Comparison of ENCODE assay signal across 8 mouse cellular contexts in the genomic region with DNA sequence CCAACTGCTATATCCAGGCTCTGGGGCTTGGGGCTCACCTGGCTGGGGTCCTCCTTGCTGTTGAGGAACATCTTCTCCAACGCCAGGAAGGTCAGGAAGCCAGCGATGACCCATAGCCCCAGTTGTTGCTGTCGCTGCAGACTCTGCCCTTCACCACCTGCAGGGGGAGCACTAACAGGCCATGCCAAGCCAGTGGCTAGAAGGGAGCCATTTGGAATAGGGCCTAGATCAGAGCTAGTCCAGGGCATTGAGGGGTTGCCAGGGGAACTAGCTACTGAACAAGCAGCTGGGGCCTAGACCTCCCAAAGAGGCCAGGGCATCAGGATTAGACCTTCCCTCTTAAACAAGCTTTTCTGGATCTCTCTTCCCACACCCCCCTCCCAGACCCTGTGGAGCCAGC. TPM values are rescaled to one million over a fixed set of nuclear protein-coding genes. Genes with fewer than 3 reads are reported as not detected.
DNase-seq lines count a peak whose midpoint lies in the region; ATAC-seq and TF ChIP-seq lines count a peak whose summit lies in the region.

No protein-coding gene starts in this region.

- H3K27ac ChIP-seq in hindbrain, embryonic 10.5 days = no peak overlapping the region
- H3K27ac ChIP-seq in hindbrain, embryonic 12.5 days = no peak overlapping the region
- no peak overlapping the region for H3K27ac ChIP-seq in stomach, postnatal 0 days (replicated peaks)

- no peak for ATAC-seq in hindbrain, embryonic 12.5 days (ENCODE audit: low FRiP score)
- ATAC-seq in stomach, postnatal 0 days (ENCODE audit: low FRiP score, low TSS enrichment) = no peak
- ATAC-seq in megakaryocyte-erythroid progenitor cell, adult 5-6 weeks (replicated peaks; ENCODE audit: low FRiP score, low TSS enrichment, poor library complexity, severe bottlenecking) = no peak

- H3K9me3 ChIP-seq in hindbrain, embryonic 10.5 days = no peaks in the 10 kb centered on the region
- H3K9me3 ChIP-seq in hindbrain, embryonic 12.5 days (replicated peaks) = no peaks in the 10 kb centered on the region
- no peaks in the 10 kb centered on the region for H3K9me3 ChIP-seq in stomach, postnatal 0 days (ENCODE audit: control insufficient read depth, low read length)

- H3K4me1 ChIP-seq in hindbrain, embryonic 10.5 days (replicated peaks) = peaks cover 29% of the 10 kb centered on the region
- H3K4me1 ChIP-seq in hindbrain, embryonic 12.5 days = peaks cover 16% of the 10 kb centered on the region
- H3K4me1 ChIP-seq in stomach, postnatal 0 days (replicated peaks; ENCODE audit: control insufficient read depth, insufficient read depth) = peaks cover 7% of the 10 kb centered on the region

- peak; percentile 82 for TF ChIP-seq CTCF in stomach, postnatal 0 days (IDR thresholded peaks at IDR 0.05; ENCODE audit: low read depth)

- no peak overlapping the region for H3K4me2 ChIP-seq in hindbrain, embryonic 12.5 days (replicated peaks)
- no peak overlapping the region for H3K4me2 ChIP-seq in stomach, postnatal 0 days (replicated peaks; ENCODE audit: low read depth)

- H3K27me3 ChIP-seq in hindbrain, embryonic 10.5 days (ENCODE audit: insufficient read depth, poor library complexity, severe bottlenecking) = no peaks in the 10 kb centered on the region
- no peaks in the 10 kb centered on the region for H3K27me3 ChIP-seq in hindbrain, embryonic 12.5 days
- H3K27me3 ChIP-seq in stomach, postnatal 0 days (ENCODE audit: control insufficient read depth, insufficient read depth, low read length) = no peaks in the 10 kb centered on the region

- DNase-seq in hindbrain, embryonic 10.5 days (ENCODE audit: low spot score) = peak; percentile 43
- DNase-seq in 3T3-L1 (ENCODE audit: low read depth, low spot score) (peak; percentile 77), MN1 (ENCODE audit: low spot score) (peak; percentile 46)
- DNase-seq in embryo, embryonic 11 days = peak; percentile 60
- DNase-seq in left cerebral cortex, postnatal 4 days = peak; percentile 68
- DNase-seq in stomach, postnatal 0 days (ENCODE audit: low spot score) = peak; percentile 48

- WGBS in hindbrain, embryonic 10.5 days = 46% methylated on average over 3 of the region's 3 CpGs
- WGBS in hindbrain, embryonic 12.5 days = 54% methylated on average over 3 of the region's 3 CpGs
- WGBS in stomach, postnatal 0 days = 57% methylated on average over 3 of the region's 3 CpGs

- peaks cover 66% of the 10 kb centered on the region for H3K36me3 ChIP-seq in hindbrain, embryonic 10.5 days
- peaks cover 53% of the 10 kb centered on the region for H3K36me3 ChIP-seq in hindbrain, embryonic 12.5 days
- H3K36me3 ChIP-seq in stomach, postnatal 0 days (ENCODE audit: control insufficient read depth, insufficient read depth, low read length) = peaks cover 17% of the 10 kb centered on the region

- intact Hi-C loops in left cerebral cortex, postnatal 4 days (cut with DNase I) = no loop called here

- TF ChIP-seq EP300 in stomach, postnatal 0 days (optimal IDR thresholded peaks at IDR 0.05) = no peak

- no peak overlapping the region for H3K4me3 ChIP-seq in hindbrain, embryonic 10.5 days
- no peak overlapping the region for H3K4me3 ChIP-seq in hindbrain, embryonic 12.5 days
- H3K4me3 ChIP-seq in stomach, postnatal 0 days (ENCODE audit: low read depth, low read length) = no peak overlapping the region

- no peak overlapping the region for H3K9ac ChIP-seq in hindbrain, embryonic 12.5 days
- no peak overlapping the region for H3K9ac ChIP-seq in stomach, postnatal 0 days (ENCODE audit: low read length)

RNA-seq across cellular contexts. Expression of a gene that starts 4.7 kb away (rescaled TPM):
- polyA plus RNA-seq in hindbrain, embryonic 10.5 days (2016; fragmentation: Nextera tagmentation; extraction: Ambion mirVana) = 21.3 and 25.8 TPM in 2 replicates
- 32.6 and 36.1 TPM in 2 replicates for polyA plus RNA-seq in hindbrain, embryonic 12.5 days (2016; fragmentation: Nextera tagmentation; extraction: Ambion mirVana)
- total RNA-seq in left cerebral cortex, postnatal 4 days (2021) = 10 to 100 TPM; 30.6 to 41.6 TPM
- 19.1 and 19.4 TPM in 2 replicates for polyA plus RNA-seq in stomach, postnatal 0 days (2015; fragmentation: Nextera tagmentation; extraction: Ambion mirVana)
- total RNA-seq in megakaryocyte-erythroid progenitor cell, adult 5-6 weeks (2014; fragmentation: Nextera tagmentation) = 18.9 and 21.3 TPM in 2 replicates
- 6.4 and 10.6 TPM in 2 replicates for total RNA-seq in megakaryocyte-erythroid progenitor cell, adult 5-6 weeks (2017)

RNA-seq across cellular contexts. Expression of a gene that starts 11.7 kb away (rescaled TPM):
- 341 and 347 TPM in 2 replicates for polyA plus RNA-seq in hindbrain, embryonic 10.5 days (2016; fragmentation: Nextera tagmentation; extraction: Ambion mirVana)
- polyA plus RNA-seq in hindbrain, embryonic 12.5 days (2016; fragmentation: Nextera tagmentation; extraction: Ambion mirVana) = 274 and 282 TPM in 2 replicates
- 100 to 1,000 TPM; 190 to 192 TPM for total RNA-seq in left cerebral cortex, postnatal 4 days (2021)
- polyA plus RNA-seq in stomach, postnatal 0 days (2015; fragmentation: Nextera tagmentation; extraction: Ambion mirVana) = 203 and 211 TPM in 2 replicates
- 172 and 200 TPM in 2 replicates for total RNA-seq in megakaryocyte-erythroid progenitor cell, adult 5-6 weeks (2014; fragmentation: Nextera tagmentation)
- 297 and 355 TPM in 2 replicates for total RNA-seq in megakaryocyte-erythroid progenitor cell, adult 5-6 weeks (2017)

RNA-seq across cellular contexts. Expression of a gene that starts 16.6 kb away (rescaled TPM):
- polyA plus RNA-seq in hindbrain, embryonic 10.5 days (2016; fragmentation: Nextera tagmentation; extraction: Ambion mirVana) = 4.3 TPM in 2 replicates
- 4.2 and 4.6 TPM in 2 replicates for polyA plus RNA-seq in hindbrain, embryonic 12.5 days (2016; fragmentation: Nextera tagmentation; extraction: Ambion mirVana)
- 1 to 10 TPM; 3.0 to 3.2 TPM for total RNA-seq in left cerebral cortex, postnatal 4 days (2021)
- 6.4 and 7.0 TPM in 2 replicates for polyA plus RNA-seq in stomach, postnatal 0 days (2015; fragmentation: Nextera tagmentation; extraction: Ambion mirVana)
- total RNA-seq in megakaryocyte-erythroid progenitor cell, adult 5-6 weeks (2014; fragmentation: Nextera tagmentation) = 5.9 and 10.4 TPM in 2 replicates
- total RNA-seq in megakaryocyte-erythroid progenitor cell, adult 5-6 weeks (2017) = 3.7 and 8.8 TPM in 2 replicates

RNA-seq across cellular contexts. Expression of a gene that starts 30.1 kb away (rescaled TPM):
- polyA plus RNA-seq in hindbrain, embryonic 10.5 days (2016; fragmentation: Nextera tagmentation; extraction: Ambion mirVana) = 0.41 and 1.7 TPM in 2 replicates
- polyA plus RNA-seq in hindbrain, embryonic 12.5 days (2016; fragmentation: Nextera tagmentation; extraction: Ambion mirVana) = 2.5 and 4.1 TPM in 2 replicates
- not detected for total RNA-seq in left cerebral cortex, postnatal 4 days (2021)
- polyA plus RNA-seq in stomach, postnatal 0 days (2015; fragmentation: Nextera tagmentation; extraction: Ambion mirVana) = 1.3 and 1.8 TPM in 2 replicates
- not detected in 2 replicates for total RNA-seq in megakaryocyte-erythroid progenitor cell, adult 5-6 weeks (2014; fragmentation: Nextera tagmentation)
- total RNA-seq in megakaryocyte-erythroid progenitor cell, adult 5-6 weeks (2017) = 0.80 TPM in 1 of 2 replicates, not detected in the other

RNA-seq across cellular contexts. Expression of a gene that starts 52.4 kb away (rescaled TPM):
- polyA plus RNA-seq in hindbrain, embryonic 10.5 days (2016; fragmentation: Nextera tagmentation; extraction: Ambion mirVana) = 0.32 TPM in 1 of 2 replicates, not detected in the other
- polyA plus RNA-seq in hindbrain, embryonic 12.5 days (2016; fragmentation: Nextera tagmentation; extraction: Ambion mirVana) = 0.28 and 0.30 TPM in 2 replicates
- not detected for total RNA-seq in left cerebral cortex, postnatal 4 days (2021)
- polyA plus RNA-seq in stomach, postnatal 0 days (2015; fragmentation: Nextera tagmentation; extraction: Ambion mirVana) = 0.02 and 0.07 TPM in 2 replicates
- total RNA-seq in megakaryocyte-erythroid progenitor cell, adult 5-6 weeks (2014; fragmentation: Nextera tagmentation) = not detected in 2 replicates
- 0.42 TPM in 1 of 2 replicates, not detected in the other for total RNA-seq in megakaryocyte-erythroid progenitor cell, adult 5-6 weeks (2017)
